Mouse (Mus musculus) adrenal gland, postnatal 36 days (tissue): ENCODE results near the gene Sh3d19. TPM values are rescaled to one million over a fixed set of nuclear protein-coding genes. Genes with fewer than 3 reads are reported as not detected.

Experiments used
- DNase-seq, 2 experiments: peaks; one replicate each; pipeline ENCODE4 v3.0.0; 2021; ENCODE audit warnings: mixed read lengths in 1 of 2
- total RNA-seq, 2 experiments: library from RNA; stranded (reverse); gene quantifications; 2 replicates each; pipeline ENCODE4 v1.2.3; 2021

The Sh3d19 gene
- total RNA-seq, 2 experiments from 2014 or later = 21.0 to 26.4 TPM

- no peak for DNase-seq
Observed at GRCm38 (mm10) chr3:86139660-86140059, 168.8 kb downstream of the Sh3d19 start.

GRCm38 (mm10) chr3:86141366-86141765 lies 170.5 kb downstream of the Sh3d19 start:
- peak; percentile 3 to 17 for DNase-seq

- DNase-seq = peak; percentile 15 to 16
Observed at GRCm38 (mm10) chr3:86141886-86142262, 171.0 kb downstream of the Sh3d19 start.

- DNase-seq = peak; percentile 98 to 99
Observed at GRCm38 (mm10) chr3:86142263-86142933, 171.5 kb downstream of the Sh3d19 start, which contains the start of gene Rps3a1. TSS of gene Rps3a1 (minus strand) at chr3:86142702.

- no peak for DNase-seq
Observed at GRCm38 (mm10) chr3:86142934-86143317, 172.0 kb downstream of the Sh3d19 start.

GRCm38 (mm10) chr3:86143343-86143742 lies 172.4 kb downstream of the Sh3d19 start:
- DNase-seq = no peak

GRCm38 (mm10) chr3:86149063-86149462 lies 178.2 kb downstream of the Sh3d19 start:
- no peak for DNase-seq

GRCm38 (mm10) chr3:86149521-86149920 lies 178.6 kb downstream of the Sh3d19 start:
- DNase-seq = no peak

GRCm38 (mm10) chr3:86168841-86169425 lies 198.0 kb downstream of the Sh3d19 start:
- DNase-seq = no peak

GRCm38 (mm10) chr3:86179714-86180113 lies 208.8 kb downstream of the Sh3d19 start:
- DNase-seq = no peak

Other genes starting within 250 kb of the Sh3d19 start
- gene Fam160a1, start 153.8 kb upstream of the Sh3d19 start, total RNA-seq = 1 to 10 TPM; 5.1 to 7.1 TPM
- gene Glt28d2, start 83.6 kb upstream of the Sh3d19 start, total RNA-seq = 1 to 10 TPM; 1.6 TPM
- gene Gm37240, start 83.6 kb upstream of the Sh3d19 start, total RNA-seq = 1 to 10 TPM; 2.5 to 4.5 TPM
- not detected for gene Prss48, start 31.4 kb downstream of the Sh3d19 start, total RNA-seq
- gene Rps3a1, start 171.6 kb downstream of the Sh3d19 start, total RNA-seq = 100 to 1,000 TPM; 819 TPM